Mouse (Mus musculus) heart, adult 9 months (tissue): ENCODE results near the gene Ptgfrn.

Experiments
- DNase-seq, 2 experiments: peaks; one replicate each; pipeline ENCODE4 v3.0.0; 2022; ENCODE audit warnings: low spot score in 2 of 2

The Ptgfrn gene

DNA sequence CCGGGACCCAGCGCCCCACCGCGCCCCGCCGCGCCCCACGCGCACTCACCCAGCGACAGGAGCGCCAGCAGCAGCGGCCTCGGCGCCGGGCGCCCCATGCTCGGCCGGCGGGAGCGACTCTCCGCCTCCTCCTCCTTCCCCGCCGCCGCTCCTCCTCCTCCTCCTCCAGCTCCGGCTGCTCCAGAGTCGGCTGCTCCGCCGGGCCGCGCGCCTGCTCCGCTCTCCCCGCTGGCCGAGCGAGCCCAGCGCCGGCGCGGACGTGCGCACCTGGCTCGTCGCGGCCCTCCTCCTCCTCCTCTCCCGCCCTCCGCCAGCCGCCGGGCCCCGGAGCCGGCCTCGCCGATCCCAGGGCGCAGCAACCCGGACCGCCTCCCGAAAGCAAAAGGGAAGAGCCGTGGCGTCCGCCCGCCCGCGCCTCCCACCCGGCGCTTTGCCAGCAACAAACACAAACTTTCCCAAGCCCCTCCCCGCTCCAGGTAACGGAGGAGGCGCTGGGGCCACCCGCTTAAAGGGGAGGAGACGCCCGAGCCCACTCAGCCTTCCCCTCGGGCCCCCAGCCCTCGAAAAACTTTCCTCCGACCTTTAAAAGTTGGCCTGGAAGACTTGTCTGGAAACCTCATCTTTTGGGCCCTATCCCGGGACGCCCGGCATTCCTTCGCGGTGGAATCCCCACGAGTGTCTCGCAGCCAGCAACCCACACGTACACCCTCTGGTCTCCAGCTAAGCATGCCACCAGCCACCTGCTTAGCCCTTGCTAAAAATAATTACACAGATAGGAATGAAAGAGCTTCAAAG is at the start of gene Ptgfrn:
TSS of gene Ptgfrn (minus strand) at position 236 of the 795 bp plus-strand sequence.
- peak; percentile 68 to 78 for DNase-seq

GRCm38 (mm10) chr3:101159701-101160100 is 49.6 kb upstream of the Ptgfrn start:
- no peak for DNase-seq

- no peak for DNase-seq
Measured at GRCm38 (mm10) chr3:101154067-101154466, 44.0 kb upstream of the Ptgfrn start.

GRCm38 (mm10) chr3:101153341-101153740 is 43.3 kb upstream of the Ptgfrn start:
- DNase-seq, result no peak

- peak in 1 of 2 experiments; percentile 23 for DNase-seq
Measured at GRCm38 (mm10) chr3:101146126-101146772, 36.2 kb upstream of the Ptgfrn start.

DNA sequence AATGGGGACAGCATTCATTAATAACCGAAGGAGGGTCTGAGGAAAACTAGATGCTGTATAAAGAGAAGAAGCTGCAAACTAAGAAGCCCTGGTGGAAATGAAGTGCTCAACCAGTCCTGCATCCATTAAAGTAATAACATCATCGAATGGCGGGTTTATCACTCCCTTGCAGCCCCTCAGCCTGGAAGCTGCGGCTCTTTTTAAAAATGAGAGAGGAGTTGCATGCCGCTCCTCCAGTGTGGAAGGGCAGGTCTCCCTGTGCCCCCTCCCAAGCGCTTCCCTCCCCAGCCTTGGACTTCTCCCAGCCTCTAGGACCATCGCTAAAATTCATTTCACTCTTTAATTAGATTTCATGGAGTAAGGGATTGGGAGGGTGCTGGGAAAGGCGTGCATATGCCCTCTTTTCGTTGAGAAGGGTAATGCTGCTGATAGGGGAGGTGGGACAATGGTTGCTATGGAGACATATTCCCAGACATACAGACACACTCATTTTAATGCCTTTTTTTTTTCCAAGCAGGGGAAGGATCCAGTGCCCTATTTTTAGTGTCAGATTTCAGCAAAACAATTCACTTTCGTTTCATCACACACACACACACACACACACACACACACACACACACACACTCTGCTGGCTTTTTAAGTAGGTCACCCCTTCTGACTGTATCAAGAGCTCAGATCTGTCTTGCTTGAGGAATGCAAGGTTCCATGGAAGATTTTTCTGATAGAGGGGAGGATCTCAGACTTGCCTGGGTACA is 35.4 kb upstream of the Ptgfrn start:
- DNase-seq, result no peak

- DNase-seq, result no peak
Measured at GRCm38 (mm10) chr3:101144366-101144948, 34.4 kb upstream of the Ptgfrn start.

DNA sequence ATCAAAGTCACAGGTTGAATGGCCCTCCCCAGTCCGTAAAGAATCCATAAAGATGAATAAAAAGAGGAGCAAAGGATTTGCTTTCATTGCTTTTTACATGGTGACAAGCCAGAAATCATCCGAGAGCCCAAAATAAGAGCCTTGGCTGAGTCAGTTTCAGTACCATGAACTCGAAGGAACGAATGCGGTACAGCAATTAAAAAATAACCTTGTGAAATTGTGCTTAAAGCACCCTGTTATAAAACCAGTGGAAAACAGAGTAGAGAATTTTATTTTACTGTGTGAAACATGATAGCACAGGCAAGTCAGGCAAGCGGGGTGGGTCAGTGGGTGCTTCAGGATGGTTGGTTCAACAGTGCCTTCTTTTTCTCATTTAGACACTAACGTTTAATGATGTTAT is 33.4 kb upstream of the Ptgfrn start:
- DNase-seq, result no peak

DNA sequence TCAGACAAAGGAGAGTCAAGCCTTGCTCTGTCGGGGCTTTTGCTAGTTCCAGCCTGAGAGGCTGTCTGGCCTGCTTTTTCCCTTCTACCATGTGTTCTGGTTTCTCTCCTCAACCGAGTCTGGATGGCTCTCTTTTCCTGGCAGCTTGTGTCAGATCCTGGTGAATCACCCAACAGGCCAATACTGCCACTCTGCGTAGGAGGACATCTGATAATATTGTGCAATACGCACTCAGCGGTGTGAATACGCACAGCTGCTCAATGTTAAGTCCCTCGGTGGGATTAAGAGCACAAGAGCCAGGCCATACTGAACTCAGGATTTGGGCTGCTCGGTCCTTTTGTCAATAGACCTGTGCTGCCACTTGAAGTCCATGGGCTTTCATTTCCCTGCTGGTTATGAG is 31.8 kb upstream of the Ptgfrn start:
- DNase-seq, result peak; percentile 63 to 69

DNA sequence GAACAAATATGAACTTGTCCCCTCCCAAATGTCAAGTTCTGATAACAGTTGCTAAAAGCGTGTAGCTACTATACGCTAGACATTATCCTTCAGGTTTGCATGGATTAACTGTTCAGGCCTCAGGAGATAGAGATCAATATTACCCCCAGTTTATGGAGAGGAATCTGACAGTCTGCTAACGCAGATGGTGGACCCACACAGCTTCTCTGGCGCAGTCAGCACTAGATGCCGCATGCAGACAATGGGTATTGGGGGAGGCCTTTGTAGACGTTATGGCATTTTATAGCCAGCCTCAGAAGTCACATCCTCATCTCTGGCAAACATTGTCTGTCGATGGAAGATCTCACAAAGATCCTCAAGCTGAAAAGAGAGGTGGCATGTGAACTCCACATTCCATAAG is 29.9 kb upstream of the Ptgfrn start:
- DNase-seq, result no peak

DNA sequence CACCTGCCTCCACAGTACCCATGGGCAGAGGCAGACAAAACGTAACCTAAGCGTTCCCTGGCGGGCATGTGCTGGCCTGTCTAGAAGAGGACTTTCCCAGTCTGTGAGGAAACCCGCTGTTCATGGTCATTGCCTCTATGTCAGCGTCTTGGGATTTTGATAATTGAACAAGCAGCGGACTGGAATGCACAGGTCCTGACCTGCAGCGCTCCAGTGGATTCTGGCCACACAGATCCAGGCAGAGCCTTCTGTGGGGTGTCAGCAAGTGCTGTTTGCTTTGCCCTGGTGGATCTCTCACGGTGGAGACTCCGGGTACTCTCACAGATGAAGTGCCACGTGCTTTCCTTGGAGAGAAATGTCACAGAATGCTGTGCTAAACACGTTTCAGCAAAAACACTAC is 26.4 kb upstream of the Ptgfrn start:
- no peak for DNase-seq

DNA sequence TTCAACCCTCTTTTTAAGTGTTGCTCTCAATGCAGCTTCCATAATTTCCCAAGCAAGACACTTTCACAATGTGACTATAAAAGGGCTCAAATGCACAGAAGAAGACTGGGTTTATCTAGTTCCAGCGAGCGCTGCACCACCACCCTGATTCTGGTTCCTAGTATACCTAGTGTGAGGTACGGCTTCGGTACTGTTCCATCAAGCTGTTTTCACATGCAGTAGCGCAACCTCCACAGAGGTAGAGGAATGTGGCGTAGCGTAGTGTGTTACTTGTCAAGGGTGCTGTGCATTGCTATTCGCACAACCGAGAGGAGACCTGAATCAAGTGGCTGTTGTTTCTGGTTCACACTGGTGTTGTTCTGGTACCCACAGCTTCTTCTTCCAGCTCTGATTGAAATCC is 24.8 kb upstream of the Ptgfrn start:
- no peak for DNase-seq

DNA sequence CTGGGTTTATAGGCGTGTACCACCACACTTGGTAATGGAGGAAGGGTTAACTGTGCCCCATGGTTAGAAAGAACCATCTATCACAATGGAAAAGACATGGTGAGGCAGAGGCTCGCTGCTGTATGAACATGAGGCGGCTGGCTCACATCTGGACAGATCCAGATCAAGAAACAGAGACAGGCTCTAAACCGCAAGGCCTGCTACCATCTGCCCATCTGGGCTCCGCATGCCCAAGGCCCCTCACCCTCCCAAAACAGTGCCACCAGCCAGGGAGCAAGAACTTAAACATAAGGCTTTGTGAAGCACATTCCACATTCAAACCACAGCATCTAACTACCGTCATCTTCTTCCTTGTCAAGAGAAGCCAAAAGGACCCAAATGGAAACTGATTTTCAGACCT is 22.9 kb upstream of the Ptgfrn start:
- no peak for DNase-seq

DNA sequence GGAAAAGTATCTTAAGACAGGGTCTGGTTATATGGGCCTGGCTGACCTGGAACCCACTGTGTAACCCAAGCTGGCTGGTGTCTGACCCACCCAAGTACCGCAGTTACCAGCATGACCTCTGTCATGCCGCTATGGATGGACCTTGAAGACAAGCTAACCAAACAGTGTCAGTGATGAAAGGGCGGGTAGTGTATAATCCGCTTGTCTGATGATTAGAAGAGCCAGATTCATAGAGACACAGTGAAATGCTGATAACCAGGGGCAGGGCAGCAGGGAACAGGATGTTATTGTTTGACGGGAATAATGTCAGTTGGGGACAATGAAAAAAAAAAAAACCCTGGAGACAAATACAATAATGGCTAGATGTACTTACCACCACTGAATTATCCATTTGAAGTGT is 21.7 kb upstream of the Ptgfrn start:
- DNase-seq, result no peak

- DNase-seq, result peak; percentile 79 to 82
Measured at GRCm38 (mm10) chr3:101130526-101130925, 20.4 kb upstream of the Ptgfrn start.

- DNase-seq, result no peak
Measured at GRCm38 (mm10) chr3:101129620-101130019, 19.5 kb upstream of the Ptgfrn start.

DNA sequence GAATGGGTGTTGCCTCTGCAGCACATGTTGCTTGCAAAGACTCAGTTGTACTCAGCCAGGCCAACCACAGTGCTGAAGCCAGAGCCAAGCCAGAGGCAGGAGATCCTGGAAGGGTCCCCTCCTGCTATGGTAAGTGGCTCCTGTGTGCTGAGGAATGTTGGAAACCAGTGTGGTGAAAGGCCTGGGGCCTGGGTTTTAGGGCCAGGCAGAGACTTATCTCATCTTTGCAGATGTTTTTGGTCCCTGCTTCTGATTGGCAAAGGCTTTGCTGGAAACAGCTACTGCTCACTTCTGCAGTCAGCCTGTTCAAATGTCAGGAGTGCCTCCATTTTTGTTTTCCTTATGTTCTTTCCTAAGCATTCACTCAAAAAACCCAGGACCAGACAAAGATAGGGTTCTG is 19.0 kb upstream of the Ptgfrn start:
- DNase-seq, result no peak

DNA sequence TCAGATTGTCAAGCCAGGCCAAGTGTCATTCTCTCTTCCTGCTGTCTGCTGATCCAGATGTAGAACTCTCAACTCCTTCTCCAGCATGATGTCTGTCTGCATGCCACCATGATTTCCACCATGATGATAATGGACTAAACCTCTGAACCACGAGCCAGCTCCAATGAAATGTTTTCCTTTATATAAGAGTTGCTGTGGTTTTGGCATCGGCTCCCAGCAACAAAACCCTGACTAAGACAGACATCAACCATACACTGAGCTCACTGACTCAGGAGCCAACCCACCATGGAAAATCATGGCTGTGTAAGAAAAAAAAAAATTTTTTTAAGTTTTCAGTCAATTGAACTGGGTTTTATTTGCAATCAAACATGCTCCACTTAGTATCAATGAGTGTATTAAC is 17.7 kb upstream of the Ptgfrn start:
- no peak for DNase-seq

- no peak for DNase-seq
Measured at GRCm38 (mm10) chr3:101124716-101125115, 14.6 kb upstream of the Ptgfrn start.

GRCm38 (mm10) chr3:101122479-101122878 is 12.4 kb upstream of the Ptgfrn start:
- DNase-seq, result peak; percentile 71 to 72

- DNase-seq, result no peak
Measured at GRCm38 (mm10) chr3:101117774-101118173, 7.7 kb upstream of the Ptgfrn start.

GRCm38 (mm10) chr3:101117386-101117749 is 7.3 kb upstream of the Ptgfrn start:
- DNase-seq, result no peak
